Mouse (Mus musculus) CH12.LX (cell line): ENCODE data around the gene Nrp2. TPM values are rescaled to one million over a fixed set of nuclear protein-coding genes. Genes with fewer than 3 reads are reported as not detected.

Source experiments
- DNase-seq: peaks from one replicate; pipeline ENCODE4 v3.0.0-alpha.2; 2013; ENCODE audit errors: extremely low read depth
- H3K27ac ChIP-seq: 2 replicates; pipeline ENCODE4 v1.5.1; 2012; ENCODE audit warnings: low read depth, mild to moderate bottlenecking, control low read depth, moderate library complexity; ENCODE audit not compliant: insufficient read depth
- H3K27me3 ChIP-seq: replicated peaks from 2 replicates; pipeline ENCODE3; 2012; ENCODE audit warnings: inconsistent platforms
- H3K36me3 ChIP-seq, 2 experiments: replicated peaks in 1 of 2; 2 replicates each; pipeline versions ENCODE3 to v1.6.1; 2012; ENCODE audit warnings: inconsistent platforms in 1 of 2, low read length in 1 of 2, mild to moderate bottlenecking in 1 of 2, mixed read lengths in 1 of 2, moderate library complexity in 1 of 2; ENCODE audit not compliant: control insufficient read depth in 1 of 2, insufficient read depth in 1 of 2
- H3K4me1 ChIP-seq, 2 experiments: 2 replicates each; pipeline ENCODE4 v1.6.1; 2012; ENCODE audit warnings: inconsistent platforms in 1 of 2, moderate library complexity in 1 of 2; ENCODE audit not compliant: insufficient read depth in 2 of 2, control insufficient read depth in 1 of 2
- H3K4me2 ChIP-seq: 2 replicates; pipeline ENCODE4 v1.6.1; 2012; ENCODE audit warnings: low read depth, mild to moderate bottlenecking, control low read depth; ENCODE audit not compliant: poor library complexity, insufficient read depth, severe bottlenecking
- H3K4me3 ChIP-seq, 3 experiments: fragments of 150-350 bp in 1 of 3; sonication (generic) in 1 of 3; replicated peaks in 1 of 3; 2 replicates each; pipeline versions ENCODE3 to v1.5.1; 2011 to 2012; ENCODE audit warnings: low read depth in 2 of 3, low read length in 2 of 3, mild to moderate bottlenecking in 2 of 3, moderate library complexity in 2 of 3, control low read depth in 1 of 3, improper control_type of control experiment in 1 of 3, inconsistent platforms in 1 of 3, mixed read lengths in 1 of 3; ENCODE audit not compliant: poor library complexity in 1 of 3
- H3K79me2 ChIP-seq: replicated peaks from 2 replicates; pipeline ENCODE4 v1.6.1; 2012; ENCODE audit warnings: mild to moderate bottlenecking, moderate library complexity; ENCODE audit not compliant: control insufficient read depth, poor library complexity, insufficient read depth, severe bottlenecking; ENCODE audit errors: extremely low read depth
- H3K9ac ChIP-seq: 2 replicates; pipeline ENCODE4 v1.6.1; 2012; ENCODE audit warnings: low read depth, mild to moderate bottlenecking, control low read depth, moderate library complexity; ENCODE audit not compliant: insufficient read depth
- H3K9me3 ChIP-seq: replicated peaks from 2 replicates; pipeline ENCODE3; 2012; ENCODE audit warnings: low read length, inconsistent platforms, mixed read lengths
- BHLHE40 ChIP-seq: IDR thresholded peaks from 2 replicates; pipeline ENCODE4 v1.6.1; 2011; ENCODE audit warnings: mild to moderate bottlenecking, low read depth, low read length, improper control_type of control experiment
- CTCF ChIP-seq, 2 experiments: IDR thresholded peaks in 1 of 2; conservative IDR thresholded peaks in 1 of 2; 2 replicates each; pipeline ENCODE4 v1.5.1; 2011 to 2012; ENCODE audit warnings: low read depth in 2 of 2, low read length in 2 of 2, improper control_type of control experiment in 1 of 2, inconsistent platforms in 1 of 2, mild to moderate bottlenecking in 1 of 2, moderate library complexity in 1 of 2
- ETS1 ChIP-seq: conservative IDR thresholded peaks from 2 replicates; pipeline ENCODE4 v1.6.1; 2012; ENCODE audit warnings: low read depth, mild to moderate bottlenecking, inconsistent platforms, low read length, improper control_type of control experiment, moderate library complexity
- HCFC1 ChIP-seq: IDR thresholded peaks from 2 replicates; pipeline ENCODE4 v1.6.1; 2012; ENCODE audit warnings: low read depth, mild to moderate bottlenecking, inconsistent platforms, low read length, improper control_type of control experiment
- JUN ChIP-seq: IDR thresholded peaks from 2 replicates; pipeline ENCODE4 v1.6.1; 2011; ENCODE audit warnings: low read depth, mild to moderate bottlenecking, low read length, improper control_type of control experiment, moderate library complexity; ENCODE audit not compliant: insufficient read depth
- MAZ ChIP-seq: IDR thresholded peaks from 2 replicates; pipeline ENCODE4 v1.6.1; 2012; ENCODE audit warnings: low read depth, mild to moderate bottlenecking, inconsistent platforms, low read length, improper control_type of control experiment, moderate library complexity
- MXI1 ChIP-seq: IDR thresholded peaks from 2 replicates; pipeline ENCODE4 v1.6.1; 2011; ENCODE audit warnings: mild to moderate bottlenecking, low read depth, low read length, improper control_type of control experiment
- MYC ChIP-seq: IDR thresholded peaks from 2 replicates; pipeline ENCODE4 v1.6.1; 2011; ENCODE audit warnings: low read depth, mild to moderate bottlenecking, improper control_type of control experiment, low read length
- NRF1 ChIP-seq: IDR thresholded peaks from 2 replicates; pipeline ENCODE4 v1.6.1; 2014; ENCODE audit warnings: low read depth, mild to moderate bottlenecking, inconsistent platforms, low read length, improper control_type of control experiment, moderate library complexity
- PAX5 ChIP-seq: IDR thresholded peaks from 2 replicates; pipeline ENCODE4 v1.6.1; 2012; ENCODE audit warnings: low read length, inconsistent platforms, mixed read lengths
- POLR2A ChIP-seq: IDR thresholded peaks from 2 replicates; pipeline ENCODE4 v1.6.1; 2011; ENCODE audit warnings: low read depth, mild to moderate bottlenecking, improper control_type of control experiment, low read length
- POLR2AphosphoS2 ChIP-seq: IDR thresholded peaks from 2 replicates; pipeline ENCODE4 v1.6.1; 2011; ENCODE audit warnings: low read depth, low read length, improper control_type of control experiment
- RAD21 ChIP-seq: IDR thresholded peaks from 2 replicates; pipeline ENCODE4 v1.6.1; 2011; ENCODE audit warnings: low read depth, mild to moderate bottlenecking, low read length, improper control_type of control experiment, moderate library complexity
- RCOR1 ChIP-seq: conservative IDR thresholded peaks from 2 replicates; pipeline ENCODE4 v1.6.1; 2012; ENCODE audit warnings: low read depth, mild to moderate bottlenecking, inconsistent platforms, low read length, improper control_type of control experiment
- TBP ChIP-seq: conservative IDR thresholded peaks from 2 replicates; pipeline ENCODE4 v1.6.1; 2011; ENCODE audit warnings: low read depth, low read length, improper control_type of control experiment
- TCF12 ChIP-seq: IDR thresholded peaks from 2 replicates; pipeline ENCODE4 v1.6.1; 2014; ENCODE audit warnings: low read depth, mild to moderate bottlenecking, inconsistent platforms, low read length, improper control_type of control experiment
- UBTF ChIP-seq: IDR thresholded peaks from 2 replicates; pipeline ENCODE4 v1.6.1; 2012; ENCODE audit warnings: low read depth, mild to moderate bottlenecking, inconsistent platforms, low read length, improper control_type of control experiment, moderate library complexity
- USF1 ChIP-seq: IDR thresholded peaks from 2 replicates; pipeline ENCODE4 v1.6.1; 2014; ENCODE audit warnings: low read depth, mild to moderate bottlenecking, inconsistent platforms, low read length, improper control_type of control experiment
- ZC3H11A ChIP-seq: IDR thresholded peaks from 2 replicates; pipeline ENCODE4 v1.6.1; 2012; ENCODE audit warnings: low read depth, mild to moderate bottlenecking, inconsistent platforms, low read length, improper control_type of control experiment
- ZKSCAN1 ChIP-seq: IDR thresholded peaks from 2 replicates; pipeline ENCODE4 v1.6.1; 2012; ENCODE audit warnings: low read depth, inconsistent platforms, low read length, improper control_type of control experiment, borderline replicate concordance
- ZMIZ1 ChIP-seq: IDR thresholded peaks from 2 replicates; pipeline ENCODE4 v1.6.1; 2012; ENCODE audit warnings: low read depth, mild to moderate bottlenecking, inconsistent platforms, low read length, improper control_type of control experiment
- dilution Hi-C: fragments of 300-500 bp; cut with MboI; formaldehyde crosslinking; loops from 2 replicates; pipeline ENCODE4 v1.14.3; 2020; ENCODE audit warnings: low sequenced_read_pairs; ENCODE audit not compliant: extremely low pct_unique_long_range_greater_than_20kb, extremely low pct_ligation_motif_present
- in situ Hi-C: fragments of 300-500 bp; cut with MboI; formaldehyde crosslinking; loops from 3 replicates; pipeline ENCODE4 v1.14.3; 2019; ENCODE audit warnings: low sequenced_read_pairs, low pct_ligation_motif_present, low pct_unique_long_range_greater_than_20kb, mixed read lengths
- polyA plus RNA-seq: library from polyadenylated mRNA; unstranded; fragments of >175 nt; gene quantifications from 2 replicates; pipeline ENCODE4 v1.2.1, GENCODE M21; 2012; ENCODE audit warnings: low read depth; ENCODE audit not compliant: insufficient read length
- total RNA-seq, 2 experiments: library from RNA; depleted of rRNA; stranded (reverse); fragments of 300-350 nt in 1 of 2; fragments of >200 nt in 1 of 2; gene quantifications; 2 replicates each; pipeline ENCODE4 v1.2.3; 2012 to 2014

Nrp2 gene
- total and polyA plus RNA-seq, 3 experiments = 16.4 to 24.4 (median 17.3) TPM

DNA sequence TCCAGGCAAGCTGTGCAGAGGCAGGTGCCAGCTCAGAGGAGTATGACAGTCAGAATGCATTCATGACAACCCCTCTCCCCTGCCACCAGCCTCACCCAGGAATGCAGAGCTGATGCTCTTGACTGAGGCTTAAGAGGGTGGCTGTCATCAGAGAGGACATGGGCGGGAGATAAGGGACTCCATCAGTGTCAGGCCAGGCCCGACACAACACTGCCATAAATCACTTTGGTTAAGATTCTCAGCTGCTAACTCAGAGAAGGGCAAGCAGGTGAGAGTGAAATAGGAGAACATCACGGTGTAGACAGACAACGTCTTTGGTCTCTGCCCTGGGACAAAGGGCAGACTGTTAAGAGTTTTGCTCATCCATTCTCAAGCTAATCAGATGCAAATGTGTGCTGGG, 125.1 kb downstream of the Nrp2 start:
- H3K27me3 ChIP-seq = no peaks in the 10 kb centered on the region
- in situ Hi-C loops = no loop called here
- H3K36me3 ChIP-seq = no peaks in the 10 kb centered on the region
- no peak for DNase-seq
- no peaks in the 10 kb centered on the region for H3K4me1 ChIP-seq
- H3K79me2 ChIP-seq = no peaks in the 10 kb centered on the region
- H3K4me2 ChIP-seq = no peak overlapping the region
- no peak overlapping the region for H3K4me3 ChIP-seq
- no peaks in the 10 kb centered on the region for H3K9me3 ChIP-seq
- TF ChIP-seq MXI1 (no peak), ZC3H11A (no peak), USF1 (no peak), RCOR1 (no peak), PAX5 (no peak), MYC (no peak), RAD21 (no peak), TBP (no peak), ZMIZ1 (no peak), HCFC1 (no peak), ETS1 (no peak), NRF1 (no peak), TCF12 (no peak), ZKSCAN1 (no peak), BHLHE40 (no peak), CTCF (conservative IDR thresholded peaks at IDR 0.05 in 1 of 2, IDR thresholded peaks at IDR 0.05 in 1 of 2; ENCODE audit: low read depth in 2 of 2, low read length in 2 of 2) (no peak), POLR2A (no peak), POLR2AphosphoS2 (no peak)
- dilution Hi-C loops = no loop called here
- no peak overlapping the region for H3K9ac ChIP-seq
- no peak overlapping the region for H3K27ac ChIP-seq

GRCm38 (mm10) chr1:62829690-62830417, 126.8 kb downstream of the Nrp2 start:
- Histone ChIP-seq H3K4me3 (no peak overlapping the region), H3K4me2 (no peak overlapping the region), H3K27ac (no peak overlapping the region), H3K9ac (no peak overlapping the region), H3K9me3 (no peaks in the 10 kb centered on the region), H3K36me3 (no peaks in the 10 kb centered on the region), H3K4me1 (no peaks in the 10 kb centered on the region), H3K27me3 (no peaks in the 10 kb centered on the region), H3K79me2 (no peaks in the 10 kb centered on the region)
- dilution Hi-C loops = no loop called here
- DNase-seq = no peak
- TF ChIP-seq UBTF (no peak), POLR2A (no peak), MYC (no peak), MAZ (no peak), JUN (no peak)
- TF ChIP-seq, all 38 proteins: peak for 0
- in situ Hi-C loops = no loop called here
